Comparison of ENCODE assay signal across 8 mouse cellular contexts in genomic region chr10:9900315-9901070, GRCm38 (mm10). TPM values are rescaled to one million over a fixed set of nuclear protein-coding genes. Genes with fewer than 3 reads are reported as not detected.
DNase-seq lines count a peak whose midpoint lies in the region; ATAC-seq and TF ChIP-seq lines count a peak whose summit lies in the region.

No protein-coding gene starts in this region.

- no peak for TF ChIP-seq EP300 in liver, postnatal 0 days (IDR thresholded peaks at IDR 0.05; ENCODE audit: low read depth)

- peak overlapping the region; percentile 90 for H3K9ac ChIP-seq in heart, embryonic 11.5 days (ENCODE audit: low read depth, low read length)
- peak overlapping the region; percentile 87 for H3K9ac ChIP-seq in kidney, postnatal 0 days (ENCODE audit: low read depth, low read length)
- H3K9ac ChIP-seq in liver, postnatal 0 days (replicated peaks): peak overlapping the region; percentile 93
- H3K9ac ChIP-seq in neural tube, embryonic 14.5 days (replicated peaks; ENCODE audit: low read depth, low read length): peak overlapping the region; percentile 95

- H3K4me2 ChIP-seq in heart, embryonic 11.5 days: peak overlapping the region; percentile 97
- peak overlapping the region; percentile 80 for H3K4me2 ChIP-seq in kidney, postnatal 0 days (ENCODE audit: low read length)
- peak overlapping the region; percentile 90 for H3K4me2 ChIP-seq in liver, postnatal 0 days (ENCODE audit: low read depth, low read length)
- peak overlapping the region; percentile 90 for H3K4me2 ChIP-seq in neural tube, embryonic 14.5 days (ENCODE audit: low read depth, low read length)

- peak; percentile 56 for ATAC-seq in heart, embryonic 11.5 days (replicated peaks; ENCODE audit: insufficient number of reproducible peaks, low FRiP score, low TSS enrichment)
- peak; percentile 19 for ATAC-seq in kidney, postnatal 0 days (replicated peaks; ENCODE audit: low FRiP score, low read depth)
- ATAC-seq in liver, postnatal 0 days: peak; percentile 67
- ATAC-seq in neural tube, embryonic 14.5 days (ENCODE audit: low read depth): peak; percentile 30

- 0 out of 2 replicates have a peak, but pooled peaks cover 4% of the 10 kb centered on the region for H3K27me3 ChIP-seq in embryonic facial prominence, embryonic 10.5 days (replicated peaks; ENCODE audit: low read depth, poor library complexity, severe bottlenecking)
- H3K27me3 ChIP-seq in heart, embryonic 11.5 days (ENCODE audit: control insufficient read depth, insufficient read depth, low read length): no peaks in the 10 kb centered on the region
- H3K27me3 ChIP-seq in kidney, postnatal 0 days (ENCODE audit: insufficient read depth, low read length): no peaks in the 10 kb centered on the region
- no peaks in the 10 kb centered on the region for H3K27me3 ChIP-seq in liver, postnatal 0 days (ENCODE audit: insufficient read depth, low read length)
- H3K27me3 ChIP-seq in neural tube, embryonic 14.5 days (ENCODE audit: control insufficient read depth, insufficient read depth, low read length): no peaks in the 10 kb centered on the region

- TF ChIP-seq CTCF in kidney, postnatal 0 days (IDR thresholded peaks at IDR 0.05; ENCODE audit: low read depth): no peak
- no peak for TF ChIP-seq CTCF in liver, postnatal 0 days (IDR thresholded peaks at IDR 0.05; ENCODE audit: low read depth)

- peak overlapping the region; percentile 87 for H3K4me3 ChIP-seq in embryonic facial prominence, embryonic 10.5 days
- H3K4me3 ChIP-seq in heart, embryonic 11.5 days (ENCODE audit: low read depth, low read length): peak overlapping the region; percentile 91
- peak overlapping the region; percentile 76 for H3K4me3 ChIP-seq in kidney, postnatal 0 days (replicated peaks; ENCODE audit: low read depth, low read length)
- peak overlapping the region; percentile 91 for H3K4me3 ChIP-seq in liver, postnatal 0 days (ENCODE audit: low read depth, low read length)
- peak overlapping the region; percentile 86 for H3K4me3 ChIP-seq in neural tube, embryonic 14.5 days (ENCODE audit: low read depth, low read length)

- H3K36me3 ChIP-seq in embryonic facial prominence, embryonic 10.5 days (replicated peaks): no peaks in the 10 kb centered on the region
- H3K36me3 ChIP-seq in heart, embryonic 11.5 days (ENCODE audit: control insufficient read depth, insufficient read depth, low read length): no peaks in the 10 kb centered on the region
- no peaks in the 10 kb centered on the region for H3K36me3 ChIP-seq in kidney, postnatal 0 days (ENCODE audit: insufficient read depth, low read length)
- H3K36me3 ChIP-seq in liver, postnatal 0 days (replicated peaks; ENCODE audit: insufficient read depth, low read length): no peaks in the 10 kb centered on the region
- H3K36me3 ChIP-seq in neural tube, embryonic 14.5 days (ENCODE audit: control insufficient read depth, insufficient read depth, low read length): no peaks in the 10 kb centered on the region

- peaks cover 22% of the 10 kb centered on the region for H3K4me1 ChIP-seq in embryonic facial prominence, embryonic 10.5 days
- no peaks in the 10 kb centered on the region for H3K4me1 ChIP-seq in heart, embryonic 11.5 days (ENCODE audit: control insufficient read depth, insufficient read depth, low read length)
- H3K4me1 ChIP-seq in kidney, postnatal 0 days (replicated peaks; ENCODE audit: insufficient read depth, low read length): no peaks in the 10 kb centered on the region
- H3K4me1 ChIP-seq in liver, postnatal 0 days (ENCODE audit: insufficient read depth): peaks cover 14% of the 10 kb centered on the region
- peaks cover 18% of the 10 kb centered on the region; the same call in 1 of the 2 replicates for H3K4me1 ChIP-seq in neural tube, embryonic 14.5 days (ENCODE audit: control insufficient read depth, insufficient read depth, low read length)

- WGBS in embryonic facial prominence, embryonic 10.5 days: under 1% methylated on average over 72 of the region's 81 CpGs
- under 1% methylated on average over 71 of the region's 81 CpGs for WGBS in heart, embryonic 11.5 days (ENCODE audit: insufficient replicate concordance)
- under 1% methylated on average over 76 of the region's 81 CpGs for WGBS in kidney, postnatal 0 days
- under 1% methylated on average over 63 of the region's 81 CpGs for WGBS in liver, postnatal 0 days (ENCODE audit: insufficient replicate concordance)
- under 1% methylated on average over 56 of the region's 81 CpGs for WGBS in neural tube, embryonic 14.5 days

- no peaks in the 10 kb centered on the region for H3K9me3 ChIP-seq in embryonic facial prominence, embryonic 10.5 days
- H3K9me3 ChIP-seq in heart, embryonic 11.5 days (replicated peaks; ENCODE audit: control insufficient read depth, low read length): no peaks in the 10 kb centered on the region
- H3K9me3 ChIP-seq in kidney, postnatal 0 days (replicated peaks; ENCODE audit: low read length): no peaks in the 10 kb centered on the region
- H3K9me3 ChIP-seq in liver, postnatal 0 days (ENCODE audit: low read length): no peaks in the 10 kb centered on the region
- no peaks in the 10 kb centered on the region for H3K9me3 ChIP-seq in neural tube, embryonic 14.5 days (ENCODE audit: control insufficient read depth, low read length)

- H3K27ac ChIP-seq in embryonic facial prominence, embryonic 10.5 days (replicated peaks): peak overlapping the region; percentile 94
- H3K27ac ChIP-seq in heart, embryonic 11.5 days (ENCODE audit: low read depth, low read length): peak overlapping the region; percentile 94
- peak overlapping the region; percentile 87 for H3K27ac ChIP-seq in kidney, postnatal 0 days
- peak overlapping the region; percentile 95 for H3K27ac ChIP-seq in liver, postnatal 0 days (ENCODE audit: low read depth)
- peak overlapping the region; percentile 96 for H3K27ac ChIP-seq in neural tube, embryonic 14.5 days (ENCODE audit: low read depth, low read length)

- DNase-seq in CD8-positive naive resting alpha-beta T cell, adult 2 months (ENCODE audit: low read depth in 2 of 2, low spot score in 2 of 2): peak; percentile 13 to 14
- peak; percentile 40 for DNase-seq in adipocyte (ENCODE audit: low spot score)
- peak; percentile 70 for DNase-seq in embryonic facial prominence, embryonic 10.5 days (ENCODE audit: low spot score)
- DNase-seq in kidney, postnatal 0 days (ENCODE audit: low spot score): peak; percentile 55
- DNase-seq in liver, postnatal 0 days: peak; percentile 57
- DNase-seq in thymus, postnatal 36 days: peak; percentile 58 to 59

RNA-seq across cellular contexts. Expression of gene Stxbp5, which starts 0.4 kb away (rescaled TPM):
- polyA plus RNA-seq in embryonic facial prominence, embryonic 10.5 days (2016; fragmentation: Nextera tagmentation; extraction: Ambion mirVana): 3.8 and 4.0 TPM in 2 replicates
- polyA plus RNA-seq in heart, embryonic 11.5 days (2014; fragmentation: Nextera tagmentation; extraction: Ambion mirVana): 4.9 and 5.5 TPM in 2 replicates
- polyA plus RNA-seq in kidney, postnatal 0 days (2015; fragmentation: Nextera tagmentation; extraction: Ambion mirVana): 2.9 and 3.4 TPM in 2 replicates
- 1.9 and 2.2 TPM in 2 replicates for polyA plus RNA-seq in liver, postnatal 0 days (2015; fragmentation: Nextera tagmentation; extraction: Ambion mirVana)
- polyA plus RNA-seq in neural tube, embryonic 14.5 days (2014; fragmentation: Nextera tagmentation; extraction: Ambion mirVana): 14.7 and 19.2 TPM in 2 replicates

Comparison
In these comparisons a context has a peak if more than half of its experiments do, and no peak if none do; other contexts are left out.
1. Peak in every context shown above with its lines: DNase-seq, ATAC-seq, H3K4me3 ChIP-seq and H3K27ac ChIP-seq.
2. DNase-seq: peak in every context shown above with its lines; median percentile 70 in embryonic facial prominence, embryonic 10.5 days; 58 in thymus, postnatal 36 days; 57 in liver, postnatal 0 days; 55 in kidney, postnatal 0 days; 40 in adipocyte; 14 in CD8-positive naive resting alpha-beta T cell, adult 2 months.